Mouse (Mus musculus) embryonic facial prominence, embryonic 10.5 days (tissue): ENCODE measurements around the gene Ndufaf2. TPM values are rescaled to one million over a fixed set of nuclear protein-coding genes. Genes with fewer than 3 reads are reported as not detected.

Experiments
- DNase-seq: peaks from one replicate; pipeline ENCODE4 v3.0.0-alpha.2; 2017; ENCODE audit warnings: low spot score
- H3K27ac ChIP-seq: fragments of 300-500 bp; sonication (generic); replicated peaks from 2 replicates; pipeline ENCODE4 v1.5.1; 2016; ENCODE audit warnings: mild to moderate bottlenecking
- H3K27me3 ChIP-seq: fragments of 300-500 bp; sonication (generic); replicated peaks from 2 replicates; pipeline ENCODE4 v1.6.1; 2016; ENCODE audit warnings: low read depth, mild to moderate bottlenecking; ENCODE audit not compliant: poor library complexity, severe bottlenecking
- H3K36me3 ChIP-seq: fragments of 300-500 bp; sonication (generic); replicated peaks from 2 replicates; pipeline ENCODE4 v1.6.1; 2016; ENCODE audit warnings: mild to moderate bottlenecking, moderate library complexity
- H3K4me1 ChIP-seq: fragments of 300-500 bp; sonication (generic); 2 replicates; pipeline ENCODE4 v1.6.1; 2016
- H3K4me3 ChIP-seq: fragments of 300-500 bp; sonication (generic); 2 replicates; pipeline ENCODE4 v1.5.1; 2016; ENCODE audit warnings: mild to moderate bottlenecking, moderate library complexity
- H3K9me3 ChIP-seq: fragments of 300-500 bp; sonication (generic); 2 replicates; pipeline ENCODE4 v1.6.1; 2016; ENCODE audit warnings: mild to moderate bottlenecking
- WGBS: fragments of 180-500 bp; shearing (Covaris S2); methylation state at CpG from one replicate; pipeline ENCODE4 v1.1.7; 2016; 5-methylcytosine and 5-hydroxymethylcytosine counted together
- polyA plus RNA-seq: library from polyadenylated mRNA; unstranded; fragments of >200 nt; fragmentation: Nextera tagmentation; extraction: Ambion mirVana; gene quantifications from 2 replicates; pipeline ENCODE4 v1.2.1, GENCODE M21; 2016

The Ndufaf2 gene
- polyA plus RNA-seq, 1 experiment from 2014 or later: 106 TPM

GRCm38 (mm10) chr13:107963471-107963870 lies 195.0 kb downstream of the Ndufaf2 start:
- Histone ChIP-seq H3K36me3 (no peaks in the 10 kb centered on the region), H3K4me3 (no peak overlapping the region), H3K9me3 (no peaks in the 10 kb centered on the region), H3K27me3 (peaks cover 7% of the 10 kb centered on the region; the same call in 1 of the 2 replicates), H3K4me1 (peaks cover 36% of the 10 kb centered on the region), H3K27ac (no peak overlapping the region; the same call in 1 of the 2 replicates)
- 46% methylated on average over 11 of the region's 11 CpGs for WGBS
- no peak for DNase-seq

GRCm38 (mm10) chr13:107962741-107963140 lies 195.7 kb downstream of the Ndufaf2 start:
- peaks cover 7% of the 10 kb centered on the region; the same call in 1 of the 2 replicates for H3K27me3 ChIP-seq
- H3K27ac ChIP-seq: no peak overlapping the region
- no peak overlapping the region for H3K4me3 ChIP-seq
- no peaks in the 10 kb centered on the region for H3K36me3 ChIP-seq
- H3K4me1 ChIP-seq: peaks cover 38% of the 10 kb centered on the region
- no peaks in the 10 kb centered on the region for H3K9me3 ChIP-seq
- no peak for DNase-seq
- 77% methylated on average over 4 of the region's 4 CpGs for whole genome bisulfite sequencing

GRCm38 (mm10) chr13:107961972-107962371 lies 196.5 kb downstream of the Ndufaf2 start:
- Histone ChIP-seq H3K27me3 (peaks cover 7% of the 10 kb centered on the region; the same call in 1 of the 2 replicates), H3K36me3 (no peaks in the 10 kb centered on the region), H3K9me3 (no peaks in the 10 kb centered on the region), H3K27ac (no peak overlapping the region), H3K4me1 (peaks cover 38% of the 10 kb centered on the region), H3K4me3 (no peak overlapping the region)
- no peak for DNase-seq
- 53% methylated on average over 4 of the region's 4 CpGs for WGBS

- peaks cover 39% of the 10 kb centered on the region for H3K4me1 ChIP-seq
- no peak overlapping the region for H3K4me3 ChIP-seq
- DNase-seq: no peak
- no peaks in the 10 kb centered on the region for H3K36me3 ChIP-seq
- 80% methylated on average over 4 of the region's 4 CpGs for WGBS
- peaks cover 7% of the 10 kb centered on the region; the same call in 1 of the 2 replicates for H3K27me3 ChIP-seq
- no peaks in the 10 kb centered on the region for H3K9me3 ChIP-seq
- H3K27ac ChIP-seq: no peak overlapping the region
Measured at GRCm38 (mm10) chr13:107961501-107961900, 196.9 kb downstream of the Ndufaf2 start.

- Histone ChIP-seq H3K4me3 (no peak overlapping the region), H3K27ac (no peak overlapping the region; the same call in 1 of the 2 replicates), H3K36me3 (no peaks in the 10 kb centered on the region), H3K27me3 (peaks cover 7% of the 10 kb centered on the region; the same call in 1 of the 2 replicates), H3K9me3 (no peaks in the 10 kb centered on the region), H3K4me1 (peaks cover 48% of the 10 kb centered on the region)
- DNase-seq: no peak
- 90% methylated on average over 5 of the region's 5 CpGs for WGBS
Measured at GRCm38 (mm10) chr13:107960549-107960948, 197.9 kb downstream of the Ndufaf2 start.

- Histone ChIP-seq H3K27ac (no peak overlapping the region), H3K27me3 (peaks cover 7% of the 10 kb centered on the region; the same call in 1 of the 2 replicates), H3K9me3 (no peaks in the 10 kb centered on the region), H3K4me1 (peaks cover 55% of the 10 kb centered on the region), H3K36me3 (no peaks in the 10 kb centered on the region), H3K4me3 (no peak overlapping the region)
- 86% methylated on average over 4 of the region's 4 CpGs for WGBS
- no peak for DNase-seq
Measured at GRCm38 (mm10) chr13:107959891-107960290, 198.5 kb downstream of the Ndufaf2 start.

- no peaks in the 10 kb centered on the region for H3K9me3 ChIP-seq
- H3K27ac ChIP-seq: peak overlapping the region; percentile 86
- H3K27me3 ChIP-seq: no peaks in the 10 kb centered on the region
- no peak overlapping the region for H3K4me3 ChIP-seq
- H3K36me3 ChIP-seq: no peaks in the 10 kb centered on the region
- no peak for DNase-seq
- H3K4me1 ChIP-seq: peaks cover 37% of the 10 kb centered on the region
- 19% methylated on average over 3 of the region's 3 CpGs for WGBS
Measured at GRCm38 (mm10) chr13:107956246-107956645, 202.2 kb downstream of the Ndufaf2 start.

GRCm38 (mm10) chr13:107955327-107956110 lies 202.9 kb downstream of the Ndufaf2 start:
- WGBS: 5% methylated on average over 14 of the region's 18 CpGs
- Histone ChIP-seq H3K27ac (peak overlapping the region; percentile 86), H3K4me1 (peaks cover 37% of the 10 kb centered on the region), H3K4me3 (peak overlapping the region; percentile 42), H3K9me3 (no peaks in the 10 kb centered on the region), H3K27me3 (no peaks in the 10 kb centered on the region), H3K36me3 (no peaks in the 10 kb centered on the region)
- peak; percentile 85 for DNase-seq

GRCm38 (mm10) chr13:107954445-107955261 lies 203.8 kb downstream of the Ndufaf2 start:
- H3K4me3 ChIP-seq: peak overlapping the region; percentile 42
- H3K4me1 ChIP-seq: peaks cover 37% of the 10 kb centered on the region
- WGBS: 9% methylated on average over 16 of the region's 16 CpGs
- no peaks in the 10 kb centered on the region for H3K36me3 ChIP-seq
- no peaks in the 10 kb centered on the region for H3K9me3 ChIP-seq
- peak overlapping the region; percentile 86 for H3K27ac ChIP-seq
- peak; percentile 45 for DNase-seq
- no peaks in the 10 kb centered on the region for H3K27me3 ChIP-seq

- H3K4me1 ChIP-seq: peaks cover 37% of the 10 kb centered on the region
- 19% methylated on average over 9 of the region's 9 CpGs for WGBS
- peak overlapping the region; percentile 86 for H3K27ac ChIP-seq
- no peak for DNase-seq
- H3K4me3 ChIP-seq: peak overlapping the region; percentile 42
- no peaks in the 10 kb centered on the region for H3K36me3 ChIP-seq
- H3K27me3 ChIP-seq: no peaks in the 10 kb centered on the region
- no peaks in the 10 kb centered on the region for H3K9me3 ChIP-seq
Measured at GRCm38 (mm10) chr13:107954100-107954444, 204.4 kb downstream of the Ndufaf2 start.
